Mouse (Mus musculus): Measurements from ENCODE around the gene Slc45a2.

- no peak for TF ChIP-seq CTCF (IDR thresholded peaks at IDR 0.05)
- TF ChIP-seq EP300 (IDR thresholded peaks at IDR 0.05) = no peak
Observed at GRCm38 (mm10) chr15:11075726-11076361, 75.3 kb downstream of the Slc45a2 start.

Data from lung, postnatal 0 days (tissue).